Mouse (Mus musculus): ENCODE data around the gene Itgb2. TPM values are rescaled to one million over a fixed set of nuclear protein-coding genes. Genes with fewer than 3 reads are reported as not detected.

Itgb2 gene
- total RNA-seq (2023) = 74.3 to 78.8 TPM (median 76.3 TPM) in 4 replicates

DNA sequence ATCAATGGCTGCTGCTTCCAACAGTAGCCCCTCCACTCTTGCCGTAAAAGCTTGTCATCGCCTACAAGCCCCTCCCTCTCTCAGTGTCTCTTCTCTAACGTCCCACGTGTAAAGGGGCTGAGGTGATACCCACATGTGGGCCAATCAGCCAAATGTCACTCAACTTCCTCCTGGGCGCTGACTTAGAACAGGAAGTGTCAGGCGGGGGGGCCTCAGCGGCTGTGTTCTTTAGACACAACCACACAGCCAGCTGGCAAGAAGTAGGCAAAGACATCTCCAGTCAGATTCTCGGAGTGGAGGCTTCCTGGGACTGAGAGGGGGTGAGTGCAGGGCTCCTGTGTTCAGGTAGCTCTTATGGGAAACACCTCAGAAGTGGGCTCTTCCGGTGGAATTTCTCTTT, at the start of gene Itgb2:
TSS of gene Itgb2 (plus strand) at position 113 of the 400 bp plus-strand sequence.

DNA sequence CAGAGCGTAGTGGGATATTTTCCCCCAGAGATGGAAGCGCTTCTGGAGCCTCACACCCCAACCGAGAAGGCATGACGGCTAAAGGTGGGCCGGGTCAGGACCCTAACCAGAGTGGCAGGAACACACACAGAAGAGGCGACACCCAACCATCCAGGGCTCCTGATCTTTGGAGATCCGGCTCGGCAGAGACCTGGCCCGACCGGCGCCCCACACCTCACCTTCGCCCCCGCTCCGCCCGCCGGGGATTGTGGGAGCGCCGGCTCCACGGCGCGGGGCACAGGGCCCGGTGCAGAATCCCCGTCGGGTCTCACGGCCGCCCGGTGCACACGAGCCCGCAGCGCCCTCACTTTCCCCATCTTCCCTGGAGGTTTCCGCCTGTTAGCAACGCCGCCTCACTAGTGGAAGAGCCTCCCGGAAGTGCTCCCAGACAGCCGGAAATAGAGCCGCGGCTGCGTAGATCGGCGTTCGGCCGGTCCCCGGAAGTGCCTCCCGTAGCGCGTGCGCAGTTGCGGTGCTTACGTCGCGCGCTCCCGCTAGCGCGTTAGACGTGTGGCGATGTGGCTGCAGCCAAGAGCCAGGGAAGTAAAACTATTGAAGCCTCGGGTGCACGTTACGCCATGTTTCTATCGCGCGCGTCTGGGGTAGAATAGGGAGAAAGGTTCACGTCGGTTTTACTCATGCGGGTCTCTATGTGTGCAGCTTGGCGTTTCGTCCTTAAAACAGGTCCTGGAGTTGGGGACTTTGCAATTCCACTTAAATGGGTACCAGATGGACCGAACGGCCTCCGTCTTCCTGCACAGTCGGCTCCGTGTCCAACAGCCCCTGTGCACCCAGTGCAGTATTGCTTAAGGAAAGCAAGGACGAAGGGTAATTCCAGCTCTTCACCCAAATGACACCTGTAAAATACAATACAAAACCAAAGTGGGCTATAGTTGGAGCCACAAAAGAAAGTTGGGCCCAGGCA, 14.4 kb upstream of the Itgb2 start, which contains the start of gene Fam207a:
TSS of gene Fam207a (minus strand) at position 401 of the 964 bp plus-strand sequence.

DNA sequence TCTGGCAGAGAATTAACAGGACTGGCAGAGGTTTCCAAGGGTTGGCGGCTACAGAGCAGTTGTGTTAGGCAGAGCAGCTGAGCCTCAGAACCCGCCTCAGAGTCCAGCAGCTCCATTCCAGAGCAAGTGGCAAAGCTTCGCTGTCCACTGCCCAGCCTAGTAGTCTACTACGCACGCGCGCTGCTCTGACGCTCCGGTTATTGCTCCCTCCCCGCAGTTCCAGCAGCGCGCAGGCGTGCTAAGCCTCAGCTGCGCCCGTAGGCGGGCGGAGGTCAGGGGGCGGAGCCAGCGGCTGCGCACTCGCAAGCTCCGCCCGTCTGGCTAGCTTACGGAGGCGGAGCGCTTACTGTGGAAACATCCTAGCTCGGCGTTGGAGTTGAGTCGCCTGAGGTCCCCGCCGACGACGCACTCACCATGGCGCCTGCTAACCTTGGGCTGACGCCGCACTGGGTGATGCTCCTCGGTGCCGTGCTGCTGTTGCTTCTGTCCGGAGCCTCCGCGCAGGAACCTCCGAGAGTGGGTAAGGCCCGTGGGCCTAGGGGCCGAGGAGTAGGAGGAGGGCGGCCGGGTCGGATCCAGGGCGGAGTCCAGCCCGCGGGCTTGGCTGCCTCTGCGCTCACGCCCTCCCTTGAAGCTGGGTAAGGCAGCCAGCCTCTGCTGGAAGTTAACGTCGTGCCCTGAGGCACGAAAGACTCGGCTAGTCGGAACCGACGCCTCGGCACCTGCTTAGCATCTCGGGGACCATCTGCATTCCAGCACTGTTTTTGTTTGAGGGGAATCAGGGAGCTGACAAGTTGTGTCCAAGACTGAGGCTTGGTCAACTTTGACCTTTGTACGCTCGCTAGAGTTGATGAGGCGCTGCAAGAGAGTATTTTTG, 51.6 kb downstream of the Itgb2 start, which contains the start of gene Pttg1ip:
TSS of gene Pttg1ip (plus strand) at position 313 of the 877 bp plus-strand sequence.

DNA sequence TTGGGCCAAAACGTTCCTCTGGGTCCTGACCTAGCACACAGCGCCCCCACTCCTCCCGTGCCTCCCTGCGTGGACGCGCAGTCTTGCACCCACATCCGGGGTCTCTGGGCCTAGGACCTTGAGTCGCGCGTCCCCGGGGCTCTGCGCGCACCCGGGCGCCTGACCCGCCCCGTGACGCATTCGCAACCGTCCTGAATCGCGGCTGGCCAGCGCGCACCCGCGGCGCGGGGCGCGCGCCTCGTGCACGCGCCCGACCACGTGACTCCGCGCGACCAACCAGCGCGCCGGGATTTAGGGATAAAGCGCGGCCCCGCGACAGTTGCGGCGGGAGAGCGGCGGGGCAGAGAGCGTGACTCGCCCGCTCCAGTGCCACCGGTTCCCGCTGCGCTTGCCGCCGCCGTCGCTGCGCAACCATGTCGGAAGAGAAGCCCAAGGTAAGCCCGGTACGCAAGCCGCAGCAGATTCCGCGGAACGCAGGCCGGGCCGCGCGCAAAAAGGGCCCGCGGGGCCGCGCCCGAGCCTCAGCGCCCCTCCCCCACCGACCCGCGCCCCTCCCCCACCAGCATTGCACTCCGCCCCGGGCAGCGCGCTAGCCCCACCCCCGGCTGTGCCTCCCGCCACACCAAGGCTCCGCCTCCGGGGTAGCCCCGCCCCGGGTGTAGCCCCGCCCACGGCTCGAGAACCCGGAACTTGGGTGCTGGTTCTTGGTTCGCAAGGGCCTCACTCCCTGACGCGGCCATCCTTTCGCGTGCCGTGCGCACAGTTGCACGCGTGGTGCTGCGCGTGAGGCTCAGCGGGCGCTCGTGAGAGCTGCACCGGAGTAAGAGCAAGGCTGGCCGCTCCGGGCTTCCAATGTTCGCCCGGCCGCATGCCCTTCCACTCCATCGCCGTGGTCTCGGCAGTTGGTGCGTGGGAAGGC, 76.1 kb downstream of the Itgb2 start, which contains the start of the genes Sumo3 and Gm49325:
TSS of gene Sumo3 (plus strand) at position 190 of the 919 bp plus-strand sequence.
TSS of gene Gm49325 (plus strand) at position 290 of the 919 bp plus-strand sequence.

Other genes starting within 250 kb of the Itgb2 start
- 1.2 to 2.0 TPM (median 1.3 TPM) in 4 replicates for gene Adarb1, start 112.0 kb upstream of the Itgb2 start, total RNA-seq (2023)
- gene Fam207a, start 14.5 kb upstream of the Itgb2 start, total RNA-seq (2023) = 21.0 to 24.1 TPM (median 22.9 TPM) in 4 replicates
- 68.7 to 88.1 TPM (median 80.3 TPM) in 4 replicates for gene Pttg1ip, start 51.5 kb downstream of the Itgb2 start, total RNA-seq (2023)
- 59.3 to 66.2 TPM (median 61.2 TPM) in 4 replicates for gene Sumo3, start 75.8 kb downstream of the Itgb2 start, total RNA-seq (2023)
- 3.8 TPM in 1 of 4 replicates, not detected in the others for gene Gm49325, start 75.9 kb downstream of the Itgb2 start, total RNA-seq (2023)
- 36.7 to 55.5 TPM (median 43.1 TPM) in 4 replicates for gene Ube2g2, start 92.0 kb downstream of the Itgb2 start, total RNA-seq (2023)
- gene Tspear, start 156.3 kb downstream of the Itgb2 start, total RNA-seq (2023) = 3.3 to 4.2 TPM (median 3.7 TPM) in 4 replicates
- gene Gm19402, start 160.5 kb downstream of the Itgb2 start, total RNA-seq (2023) = not detected in 4 replicates
- gene Gm9508, start 167.0 kb downstream of the Itgb2 start, total RNA-seq (2023) = not detected in 4 replicates
- not detected in 4 replicates for gene Gm10272, start 176.4 kb downstream of the Itgb2 start, total RNA-seq (2023)
- not detected in 4 replicates for gene Gm10024, start 181.2 kb downstream of the Itgb2 start, total RNA-seq (2023)
- gene Gm10142, start 185.6 kb downstream of the Itgb2 start, total RNA-seq (2023) = not detected in 4 replicates
- gene Krtap12-1, start 190.3 kb downstream of the Itgb2 start, total RNA-seq (2023) = not detected in 4 replicates
- gene Gm10100, start 196.2 kb downstream of the Itgb2 start, total RNA-seq (2023) = not detected in 4 replicates
- not detected in 4 replicates for gene Gm18596, start 212.4 kb downstream of the Itgb2 start, total RNA-seq (2023)
- gene Gm9736, start 221.1 kb downstream of the Itgb2 start, total RNA-seq (2023) = not detected in 4 replicates
- gene Gm3233, start 229.4 kb downstream of the Itgb2 start, total RNA-seq (2023) = not detected in 4 replicates
- gene Gm3238, start 241.1 kb downstream of the Itgb2 start, total RNA-seq (2023) = not detected in 4 replicates
- gene Gm7138, start 246.7 kb downstream of the Itgb2 start, total RNA-seq (2023) = not detected in 4 replicates

Measured in B cell, adult 62 days (primary cell).